Mouse (Mus musculus): ENCODE data around the gene Sec14l3.

DNA sequence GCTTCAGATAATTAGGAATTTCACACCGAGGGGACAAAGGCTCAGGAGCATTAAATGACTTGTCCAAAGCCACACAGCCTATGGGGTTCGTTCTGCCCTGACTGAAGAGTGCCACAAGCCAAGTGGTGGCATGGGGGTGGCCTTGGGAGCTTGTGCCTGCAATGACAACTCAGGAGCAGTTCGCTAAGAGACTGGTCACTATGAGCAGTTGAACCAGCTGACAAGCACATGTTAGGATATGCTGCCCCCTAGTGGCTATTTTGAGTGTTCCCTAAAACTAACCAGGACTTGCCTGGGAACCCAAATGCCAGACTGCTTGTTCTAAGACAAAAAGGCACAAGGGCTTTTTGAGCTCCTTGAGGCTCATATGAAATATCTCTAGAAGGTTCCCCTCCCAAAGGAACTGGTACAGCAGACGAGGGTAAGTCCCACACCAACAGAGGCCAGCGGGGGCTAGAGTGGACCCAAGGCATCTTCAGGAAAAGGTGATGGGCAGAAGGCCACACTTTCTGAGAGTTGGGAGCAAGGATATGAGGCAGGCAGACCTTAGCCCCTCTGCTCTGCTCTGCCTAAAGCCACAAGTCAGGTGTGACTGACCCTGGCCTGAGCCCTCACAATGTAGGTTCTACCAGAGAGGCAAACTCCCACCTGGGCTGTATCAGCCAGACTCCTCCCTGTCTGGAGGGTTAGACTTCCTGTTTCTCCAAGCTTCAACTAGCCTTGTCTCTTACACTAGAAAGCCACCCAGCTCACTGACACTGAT is 18.9 kb downstream of the Sec14l3 start:
- TF ChIP-seq POLR2A (IDR thresholded peaks at IDR 0.05; ENCODE audit: borderline replicate concordance, low read depth, low read length) (no peak), CTCF (IDR thresholded peaks at IDR 0.05; ENCODE audit: low read depth, low read length) (peak; percentile 50)
